Mouse (Mus musculus) lung, postnatal 0 days (tissue): ENCODE measurements at regions not wholly inside any gene's neighbourhood (a gene's known extent, or its start where the extent isn't known, plus 50 kb on each side); places are given as distances from the start of the nearest gene placed in this dataset.

ENCODE experiments used
- ATAC-seq: fragments of 200-750 bp; cut with Nextera tagmentation; 2 replicates; pipeline ENCODE4 v1.8.0; 2017; ENCODE audit warnings: moderate library complexity
- DNase-seq: peaks from one replicate; pipeline ENCODE4 v3.0.0-alpha.2; 2016; ENCODE audit warnings: low spot score
- H3K27ac ChIP-seq: fragments of 300-500 bp; sonication (generic); 2 replicates; pipeline ENCODE4 v1.5.1; 2014; ENCODE audit warnings: antibody characterized with exemption, mild to moderate bottlenecking, low read length, mixed read lengths
- H3K27me3 ChIP-seq: fragments of 300-500 bp; sonication (generic); replicated peaks from 2 replicates; pipeline ENCODE4 v1.6.1; 2014; ENCODE audit warnings: low read length, mixed read lengths; ENCODE audit not compliant: insufficient read depth
- H3K36me3 ChIP-seq: fragments of 300-500 bp; sonication (generic); 2 replicates; pipeline ENCODE4 v1.6.1; 2014; ENCODE audit warnings: low read length, mixed read lengths; ENCODE audit not compliant: insufficient read depth
- H3K4me1 ChIP-seq: fragments of 300-500 bp; sonication (generic); 2 replicates; pipeline ENCODE4 v1.6.1; 2014; ENCODE audit warnings: antibody characterized with exemption, low read depth, low read length, mixed read lengths; ENCODE audit not compliant: insufficient read depth
- H3K4me2 ChIP-seq: fragments of 300-500 bp; sonication (generic); replicated peaks from 2 replicates; pipeline ENCODE4 v1.6.1; 2014; ENCODE audit warnings: low read depth, mild to moderate bottlenecking, low read length, moderate library complexity, mixed read lengths
- H3K4me3 ChIP-seq: fragments of 300-500 bp; sonication (generic); 2 replicates; pipeline ENCODE4 v1.5.1; 2014; ENCODE audit warnings: low read depth, low read length
- H3K9ac ChIP-seq: fragments of 300-500 bp; sonication (generic); replicated peaks from 2 replicates; pipeline ENCODE4 v1.6.1; 2014; ENCODE audit warnings: low read depth, mild to moderate bottlenecking
- H3K9me3 ChIP-seq: fragments of 300-500 bp; sonication (generic); 2 replicates; pipeline ENCODE4 v1.6.1; 2016; ENCODE audit warnings: low read length, mixed read lengths
- CTCF ChIP-seq: IDR thresholded peaks from 2 replicates; pipeline ENCODE4 v1.5.1; 2016; ENCODE audit warnings: antibody characterized with exemption, mild to moderate bottlenecking
- EP300 ChIP-seq: IDR thresholded peaks from 2 replicates; pipeline ENCODE4 v1.6.1; 2016; ENCODE audit warnings: antibody characterized with exemption, mild to moderate bottlenecking, control low read depth
- WGBS: fragments of 180-500 bp; shearing (Covaris S2); extraction: QIAGEN DNeasy Blood & Tissue Kit; methylation state at CpG from one replicate; pipeline ENCODE4 v1.1.7; 2014; 5-methylcytosine and 5-hydroxymethylcytosine counted together

DNA sequence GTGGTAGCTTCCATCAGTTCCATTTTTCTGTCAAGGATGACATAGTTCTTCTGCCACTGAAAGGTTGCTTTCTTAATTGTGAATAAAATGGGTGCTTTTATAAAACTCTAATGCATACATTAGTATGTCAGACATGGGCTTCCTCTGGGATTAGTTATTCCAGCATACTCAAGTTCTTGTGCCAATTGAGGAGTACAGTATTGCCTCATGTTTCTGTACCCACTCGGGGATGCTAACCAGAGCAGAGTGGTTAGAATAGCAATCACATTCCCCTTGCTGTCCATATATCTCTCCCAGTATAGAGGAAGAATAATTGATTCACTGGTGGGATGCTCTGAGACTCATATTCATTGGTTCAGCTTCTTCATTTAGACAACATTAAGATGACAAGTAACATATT, 119.5 kb downstream of the Fam84a start:
- ATAC-seq, result no peak
- WGBS, result 79% methylated on average over 1 of the region's 1 CpGs
- no peak overlapping the region for H3K4me3 ChIP-seq

GRCm38 (mm10) chr12:14015271-14015670, 136.6 kb downstream of the Fam84a start:
- Histone ChIP-seq H3K27ac (no peak overlapping the region), H3K4me1 (no peaks in the 10 kb centered on the region), H3K9me3 (no peaks in the 10 kb centered on the region), H3K9ac (no peak overlapping the region), H3K4me2 (no peak overlapping the region), H3K4me3 (no peak overlapping the region), H3K27me3 (no peaks in the 10 kb centered on the region), H3K36me3 (no peaks in the 10 kb centered on the region)
- TF ChIP-seq CTCF (no peak), EP300 (no peak)
- DNase-seq (no peak), ATAC-seq (no peak)

More for the DNA sequence above, 119.5 kb downstream of the Fam84a start:
- Histone ChIP-seq H3K4me2 (no peak overlapping the region), H3K36me3 (no peaks in the 10 kb centered on the region), H3K4me1 (no peaks in the 10 kb centered on the region), H3K9ac (no peak overlapping the region), H3K27me3 (no peaks in the 10 kb centered on the region), H3K9me3 (no peaks in the 10 kb centered on the region), H3K27ac (no peak overlapping the region)
- no peak for TF ChIP-seq EP300
- TF ChIP-seq CTCF, result no peak
- DNase-seq, result no peak

DNA sequence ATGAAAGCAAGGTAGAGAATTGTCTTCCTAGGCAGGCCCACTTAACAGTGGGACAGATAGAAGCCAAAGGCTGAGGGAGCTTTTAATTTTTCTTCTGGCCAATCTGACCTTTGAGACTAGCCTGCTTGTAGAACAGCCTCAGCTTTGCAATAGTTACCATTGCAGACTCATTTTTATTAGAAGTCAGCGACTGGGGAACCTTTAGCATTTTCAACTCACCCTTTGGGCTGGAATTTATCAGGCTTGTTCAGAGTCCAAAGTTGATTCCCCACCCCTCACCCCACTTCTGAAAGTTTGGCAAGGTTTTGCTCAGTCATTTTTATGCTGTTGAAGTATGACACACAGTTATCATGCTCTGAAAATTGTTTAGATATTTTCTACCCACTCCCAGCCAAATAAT, 145.9 kb downstream of the Fam84a start:
- Histone ChIP-seq H3K9ac (no peak overlapping the region), H3K4me1 (no peaks in the 10 kb centered on the region), H3K4me2 (no peak overlapping the region), H3K9me3 (no peaks in the 10 kb centered on the region), H3K27ac (no peak overlapping the region), H3K27me3 (no peaks in the 10 kb centered on the region), H3K4me3 (no peak overlapping the region), H3K36me3 (no peaks in the 10 kb centered on the region)
- 46% methylated on average over 1 of the region's 1 CpGs for WGBS
- ATAC-seq (no peak), DNase-seq (no peak)
- TF ChIP-seq CTCF, result no peak
- no peak for TF ChIP-seq EP300

- H3K36me3 ChIP-seq, result no peaks in the 10 kb centered on the region
- H3K27ac ChIP-seq, result no peak overlapping the region
- no peak overlapping the region for H3K4me2 ChIP-seq
- TF ChIP-seq EP300, result no peak
- TF ChIP-seq CTCF, result no peak
- H3K4me1 ChIP-seq, result no peaks in the 10 kb centered on the region
- no peaks in the 10 kb centered on the region for H3K9me3 ChIP-seq
- no peaks in the 10 kb centered on the region for H3K27me3 ChIP-seq
- WGBS, result 44% methylated on average over 1 of the region's 1 CpGs
- ATAC-seq (no peak), DNase-seq (no peak)
- H3K4me3 ChIP-seq, result no peak overlapping the region
- H3K9ac ChIP-seq, result no peak overlapping the region
Observed at GRCm38 (mm10) chr12:14001672-14002071, 150.2 kb downstream of the Fam84a start.

DNA sequence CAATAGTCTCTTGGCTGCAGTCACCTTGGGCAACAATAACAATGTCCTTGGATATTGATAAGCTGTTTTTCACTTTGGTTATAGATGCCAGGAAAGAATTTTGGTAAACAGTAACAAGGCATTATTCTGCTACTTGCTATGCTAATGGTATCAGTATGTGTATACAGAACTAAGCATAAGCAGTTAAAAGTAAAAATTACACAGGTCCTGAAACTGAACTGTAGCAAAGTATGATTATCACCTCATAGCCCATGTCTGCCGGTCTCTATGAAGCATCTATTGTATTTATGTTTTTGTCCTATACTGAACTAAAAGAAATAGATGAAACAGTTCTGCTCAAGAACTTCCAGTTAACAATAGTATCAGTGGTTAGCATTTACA, 167.5 kb downstream of the Fam84a start:
- H3K27ac ChIP-seq, result no peak overlapping the region
- DNase-seq (no peak), ATAC-seq (no peak)
- no peaks in the 10 kb centered on the region for H3K4me1 ChIP-seq
- H3K9me3 ChIP-seq, result no peaks in the 10 kb centered on the region
- no peak overlapping the region for H3K9ac ChIP-seq
- WGBS, result 87% methylated on average over 1 of the region's 1 CpGs
- no peak overlapping the region for H3K4me3 ChIP-seq
- no peaks in the 10 kb centered on the region for H3K36me3 ChIP-seq
- no peak overlapping the region for H3K4me2 ChIP-seq
- TF ChIP-seq EP300 (no peak), CTCF (no peak)
- H3K27me3 ChIP-seq, result no peaks in the 10 kb centered on the region

- no peak for ATAC-seq
- H3K27ac ChIP-seq, result no peak overlapping the region
- no peaks in the 10 kb centered on the region for H3K9me3 ChIP-seq
- no peak for TF ChIP-seq EP300
- TF ChIP-seq CTCF, result no peak
- no peak overlapping the region for H3K4me3 ChIP-seq
- H3K4me2 ChIP-seq, result no peak overlapping the region
- H3K27me3 ChIP-seq, result no peaks in the 10 kb centered on the region
- WGBS, result 57% methylated on average over 7 of the region's 7 CpGs
- H3K36me3 ChIP-seq, result no peaks in the 10 kb centered on the region
- no peak for DNase-seq
- H3K9ac ChIP-seq, result no peak overlapping the region
- no peaks in the 10 kb centered on the region for H3K4me1 ChIP-seq
Observed at GRCm38 (mm10) chr12:13983631-13984395, 168.0 kb downstream of the Fam84a start.

GRCm38 (mm10) chr12:13964537-13964936, 187.3 kb downstream of the Fam84a start:
- Histone ChIP-seq H3K4me1 (no peaks in the 10 kb centered on the region), H3K36me3 (no peaks in the 10 kb centered on the region), H3K4me3 (no peak overlapping the region), H3K9me3 (no peaks in the 10 kb centered on the region), H3K27ac (no peak overlapping the region), H3K4me2 (no peak overlapping the region), H3K27me3 (no peaks in the 10 kb centered on the region), H3K9ac (no peak overlapping the region)
- no peak for ATAC-seq
- TF ChIP-seq CTCF (no peak), EP300 (no peak)
- DNase-seq, result no peak
- 81% methylated on average over 3 of the region's 3 CpGs for WGBS
